Mouse (Mus musculus) stomach, postnatal 0 days (tissue): ENCODE results near the gene Hspb1.

Source experiments
- CTCF ChIP-seq: IDR thresholded peaks from 2 replicates; pipeline ENCODE4 v1.5.1; 2016; ENCODE audit warnings: antibody characterized with exemption, low read depth, mild to moderate bottlenecking, moderate library complexity
- EP300 ChIP-seq: optimal IDR thresholded peaks from 2 replicates; pipeline ENCODE3; 2016; ENCODE audit warnings: antibody characterized with exemption

- TF ChIP-seq CTCF (no peak), EP300 (no peak)
Observed at GRCm38 (mm10) chr5:135851024-135851423, 36.7 kb upstream of the Hspb1 start.
